Mouse (Mus musculus) embryonic facial prominence, embryonic 11.5 days (tissue): Measurements from ENCODE around the gene Dusp8. TPM values are rescaled to one million over a fixed set of nuclear protein-coding genes. Genes with fewer than 3 reads are reported as not detected.
A peak's percentile ranks its signal among the peaks of the same experiment; 100 is the strongest.
"Not testable (repeated sequence)": the region's sequence is repeated elsewhere in the genome, so short reads cannot be mapped to it uniquely, and the experiment has no call there.

ENCODE experiments used
- ATAC-seq: fragments of 200-750 bp; cut with Nextera tagmentation; replicated peaks from 2 replicates; pipeline ENCODE4 v1.8.0; 2017; ENCODE audit warnings: low read depth; ENCODE audit not compliant: insufficient number of reproducible peaks, low FRiP score, low TSS enrichment
- DNase-seq: peaks from one replicate; pipeline ENCODE4 v3.0.0-alpha.2; 2015; ENCODE audit warnings: low spot score
- H3K27ac ChIP-seq: fragments of 300-500 bp; sonication (generic); replicated peaks from 2 replicates; pipeline ENCODE4 v1.5.1; 2014; ENCODE audit warnings: mild to moderate bottlenecking, low read depth, low read length, control low read depth
- H3K27me3 ChIP-seq: fragments of 300-500 bp; sonication (generic); 2 replicates; pipeline ENCODE4 v1.6.1; 2014; ENCODE audit warnings: mild to moderate bottlenecking, low read length, moderate library complexity, mixed read lengths; ENCODE audit not compliant: control insufficient read depth, insufficient read depth
- H3K36me3 ChIP-seq: fragments of 300-500 bp; sonication (generic); replicated peaks from 2 replicates; pipeline ENCODE4 v1.6.1; 2014; ENCODE audit warnings: low read depth, mild to moderate bottlenecking, low read length, moderate library complexity, mixed read lengths; ENCODE audit not compliant: control insufficient read depth, insufficient read depth
- H3K4me1 ChIP-seq: fragments of 300-500 bp; sonication (generic); 2 replicates; pipeline ENCODE4 v1.6.1; 2014; ENCODE audit warnings: low read length, mixed read lengths; ENCODE audit not compliant: control insufficient read depth, insufficient read depth
- H3K4me2 ChIP-seq: fragments of 300-500 bp; sonication (generic); 2 replicates; pipeline ENCODE4 v1.6.1; 2014; ENCODE audit warnings: low read depth, mild to moderate bottlenecking, control low read depth, low read length, moderate library complexity
- H3K4me3 ChIP-seq: fragments of 300-500 bp; sonication (generic); 2 replicates; pipeline ENCODE4 v1.5.1; 2014; ENCODE audit warnings: low read depth, low read length, control low read depth
- H3K9ac ChIP-seq: fragments of 300-500 bp; sonication (generic); replicated peaks from 2 replicates; pipeline ENCODE4 v1.6.1; 2014; ENCODE audit warnings: mild to moderate bottlenecking, control low read depth, low read length
- H3K9me3 ChIP-seq: fragments of 300-500 bp; sonication (generic); replicated peaks from 2 replicates; pipeline ENCODE4 v1.6.1; 2016; ENCODE audit warnings: mild to moderate bottlenecking, low read length, inconsistent platforms, mixed read lengths; ENCODE audit not compliant: control insufficient read depth
- WGBS: fragments of 180-500 bp; shearing (Covaris S2); extraction: QIAGEN DNeasy Blood & Tissue Kit; methylation state at CpG from one replicate; pipeline ENCODE4 v1.1.7; 2014; 5-methylcytosine and 5-hydroxymethylcytosine counted together
- polyA plus RNA-seq: library from polyadenylated mRNA; unstranded; fragments of >200 nt; fragmentation: Nextera tagmentation; extraction: Ambion mirVana; gene quantifications from 2 replicates; pipeline ENCODE4 v1.2.1, GENCODE M21; 2014

Gene Dusp8
- polyA plus RNA-seq, 1 experiment from 2014 or later = 3.6 TPM

GRCm38 (mm10) chr7:142120629-142121028 lies 25.0 kb upstream of the Dusp8 start, which contains the start of gene Gm45618:
Gm45618 (minus strand) TSS chr7:142120729.
- H3K36me3 ChIP-seq, H3K4me2 ChIP-seq, ATAC-seq, DNase-seq, H3K9me3 ChIP-seq, H3K27ac ChIP-seq, H3K4me3 ChIP-seq, H3K27me3 ChIP-seq, H3K9ac ChIP-seq, H3K4me1 ChIP-seq: not testable (repeated sequence)
- 92% methylated on average over 1 of the region's 1 CpGs for WGBS

GRCm38 (mm10) chr7:142119632-142120031 lies 24.0 kb upstream of the Dusp8 start:
- WGBS = 21% methylated on average over 5 of the region's 5 CpGs
- ATAC-seq (no peak), DNase-seq (peak; percentile 37)
- Histone ChIP-seq H3K27ac (no peak overlapping the region), H3K9me3 (no peaks in the 10 kb centered on the region), H3K4me1 (no peaks in the 10 kb centered on the region), H3K36me3 (no peaks in the 10 kb centered on the region), H3K4me2 (no peak overlapping the region), H3K4me3 (no peak overlapping the region), H3K9ac (no peak overlapping the region), H3K27me3 (no peaks in the 10 kb centered on the region)

GRCm38 (mm10) chr7:142104747-142105146 lies 9.1 kb upstream of the Dusp8 start:
- H3K27ac ChIP-seq = no peak overlapping the region
- DNase-seq (no peak), ATAC-seq (no peak)
- no peaks in the 10 kb centered on the region for H3K36me3 ChIP-seq
- no peaks in the 10 kb centered on the region for H3K27me3 ChIP-seq
- no peaks in the 10 kb centered on the region for H3K4me1 ChIP-seq
- H3K4me3 ChIP-seq = no peak overlapping the region
- H3K9ac ChIP-seq = no peak overlapping the region
- WGBS = 65% methylated on average over 5 of the region's 5 CpGs
- no peak overlapping the region for H3K4me2 ChIP-seq
- no peaks in the 10 kb centered on the region for H3K9me3 ChIP-seq

GRCm38 (mm10) chr7:142097776-142098175 lies 2.1 kb upstream of the Dusp8 start:
- Histone ChIP-seq H3K4me1 (no peaks in the 10 kb centered on the region; the same call in none of the 2 replicates), H3K27ac (no peak overlapping the region), H3K27me3 (peaks cover 45% of the 10 kb centered on the region), H3K36me3 (no peaks in the 10 kb centered on the region), H3K9ac (no peak overlapping the region), H3K9me3 (no peaks in the 10 kb centered on the region), H3K4me3 (no peak overlapping the region), H3K4me2 (no peak overlapping the region)
- ATAC-seq = no peak; the same call in 1 of the 2 replicates
- DNase-seq = peak; percentile 82
- 12% methylated on average over 9 of the region's 9 CpGs for WGBS

- 66% methylated on average over 4 of the region's 4 CpGs for WGBS
- ATAC-seq = no peak
These were observed 1.1 kb upstream of the Dusp8 start for GRCm38 (mm10) chr7:142096701-142097100.

GRCm38 (mm10) chr7:142094301-142095143 lies 1.1 kb downstream of the Dusp8 start:
- Histone ChIP-seq H3K4me1 (no peaks in the 10 kb centered on the region; the same call in none of the 2 replicates), H3K4me3 (peak overlapping the region; percentile 68), H3K4me2 (peak overlapping the region; percentile 98), H3K9ac (peak overlapping the region; percentile 61), H3K36me3 (no peaks in the 10 kb centered on the region), H3K9me3 (no peaks in the 10 kb centered on the region), H3K27ac (0 out of 2 replicates have a peak overlapping the region, but pooled peaks have one; percentile 13), H3K27me3 (peaks cover 54% of the 10 kb centered on the region)
- WGBS = under 1% methylated on average over 87 of the region's 89 CpGs
- ATAC-seq (no peak), DNase-seq (peak; percentile 20)

More at GRCm38 (mm10) chr7:142096701-142097100, 1.1 kb upstream of the Dusp8 start:
- H3K4me3 ChIP-seq = no peak overlapping the region
- no peak overlapping the region for H3K4me2 ChIP-seq
- H3K9me3 ChIP-seq = no peaks in the 10 kb centered on the region
- no peak for DNase-seq
- H3K9ac ChIP-seq = no peak overlapping the region
- H3K27ac ChIP-seq = no peak overlapping the region
- peaks cover 50% of the 10 kb centered on the region for H3K27me3 ChIP-seq
- no peaks in the 10 kb centered on the region; the same call in none of the 2 replicates for H3K4me1 ChIP-seq
- no peaks in the 10 kb centered on the region for H3K36me3 ChIP-seq

- Histone ChIP-seq H3K4me2 (peak overlapping the region; percentile 19; the same call in 1 of the 2 replicates), H3K9ac (peak overlapping the region; percentile 61; the same call in 1 of the 2 replicates), H3K27me3 (peaks cover 59% of the 10 kb centered on the region), H3K9me3 (no peaks in the 10 kb centered on the region), H3K27ac (no peak overlapping the region), H3K36me3 (no peaks in the 10 kb centered on the region), H3K4me3 (peak overlapping the region; percentile 68), H3K4me1 (no peaks in the 10 kb centered on the region; the same call in none of the 2 replicates)
- WGBS = 22% methylated on average over 6 of the region's 6 CpGs
- DNase-seq (no peak), ATAC-seq (no peak)
These were observed 1.9 kb downstream of the Dusp8 start for GRCm38 (mm10) chr7:142093696-142094240.

GRCm38 (mm10) chr7:142092991-142093390 lies 2.7 kb downstream of the Dusp8 start:
- WGBS = 44% methylated on average over 1 of the region's 1 CpGs
- Histone ChIP-seq H3K9me3 (no peaks in the 10 kb centered on the region), H3K27ac (no peak overlapping the region), H3K9ac (no peak overlapping the region), H3K27me3 (peaks cover 63% of the 10 kb centered on the region), H3K4me3 (no peak overlapping the region), H3K36me3 (no peaks in the 10 kb centered on the region), H3K4me2 (no peak overlapping the region), H3K4me1 (no peaks in the 10 kb centered on the region; the same call in none of the 2 replicates)
- no peak for ATAC-seq
- DNase-seq = no peak
